Mouse (Mus musculus) heart, embryonic 15.5 days (tissue): Measurements from ENCODE around the gene Zfp654. TPM values are rescaled to one million over a fixed set of nuclear protein-coding genes. Genes with fewer than 3 reads are reported as not detected.
A peak's percentile ranks its signal among the peaks of the same experiment; 100 is the strongest.

Source experiments
- ATAC-seq: fragments of 200-750 bp; cut with Nextera tagmentation; replicated peaks from 2 replicates; pipeline ENCODE4 v1.8.0; 2017; ENCODE audit warnings: low read depth, moderate TSS enrichment; ENCODE audit not compliant: insufficient number of reproducible peaks, insufficient read depth, low FRiP score
- H3K27ac ChIP-seq: fragments of 300-500 bp; sonication (generic); 2 replicates; pipeline ENCODE4 v1.5.1; 2015; ENCODE audit warnings: mild to moderate bottlenecking, inconsistent platforms
- H3K27me3 ChIP-seq: fragments of 300-500 bp; sonication (generic); 2 replicates; pipeline ENCODE4 v1.6.1; 2015; ENCODE audit warnings: inconsistent platforms
- H3K36me3 ChIP-seq: fragments of 300-500 bp; sonication (generic); 2 replicates; pipeline ENCODE4 v1.6.1; 2015; ENCODE audit warnings: mild to moderate bottlenecking, inconsistent platforms
- H3K4me1 ChIP-seq: fragments of 300-500 bp; sonication (generic); replicated peaks from 2 replicates; pipeline ENCODE4 v1.6.1; 2015; ENCODE audit warnings: inconsistent platforms
- H3K4me2 ChIP-seq: fragments of 300-500 bp; sonication (generic); 2 replicates; pipeline ENCODE4 v1.6.1; 2015; ENCODE audit warnings: inconsistent platforms, mild to moderate bottlenecking, moderate library complexity
- H3K4me3 ChIP-seq: fragments of 300-500 bp; sonication (generic); 2 replicates; pipeline ENCODE4 v1.5.1; 2015; ENCODE audit warnings: mild to moderate bottlenecking, inconsistent platforms
- H3K9ac ChIP-seq: fragments of 300-500 bp; sonication (generic); 2 replicates; pipeline ENCODE4 v1.6.1; 2015; ENCODE audit warnings: mild to moderate bottlenecking, inconsistent platforms
- H3K9me3 ChIP-seq: fragments of 300-500 bp; sonication (generic); replicated peaks from 2 replicates; pipeline ENCODE4 v1.6.1; 2016; ENCODE audit warnings: inconsistent platforms
- WGBS: fragments of 180-500 bp; shearing (Covaris S2); methylation state at CpG from one replicate; pipeline ENCODE4 v1.1.7; 2015; ENCODE audit warnings: mixed read lengths; 5-methylcytosine and 5-hydroxymethylcytosine counted together
- polyA plus RNA-seq: library from polyadenylated mRNA; unstranded; fragments of >200 nt; fragmentation: Nextera tagmentation; extraction: Ambion mirVana; gene quantifications from 2 replicates; pipeline ENCODE4 v1.2.1, GENCODE M21; 2015

Zfp654 gene
- 4.4 and 5.2 TPM in 2 replicates for polyA plus RNA-seq

GRCm38 (mm10) chr16:64851563-64852362, at the start of gene Zfp654, which contains the start of gene Cggbp1:
Gene Zfp654, minus strand, starts transcription at chr16:64851652.
Gene Cggbp1, plus strand, starts transcription at chr16:64851996.
- H3K4me3 ChIP-seq = peak within 1 kb of the TSS; percentile 96
- H3K27me3 ChIP-seq = no peaks in the 10 kb centered on the region
- peak within 1 kb of the TSS; percentile 97 for H3K27ac ChIP-seq
- ATAC-seq = peak; percentile 100
- H3K4me2 ChIP-seq = peak within 1 kb of the TSS; percentile 78
- peak within 1 kb of the TSS; percentile 91 for H3K9ac ChIP-seq
- peaks cover 15% of the 10 kb centered on the region for H3K36me3 ChIP-seq
- H3K9me3 ChIP-seq = no peaks in the 10 kb centered on the region
- WGBS = under 1% methylated on average over 61 of the region's 85 CpGs
- peaks cover 19% of the 10 kb centered on the region for H3K4me1 ChIP-seq

- ATAC-seq = no peak
Measured at GRCm38 (mm10) chr16:64899084-64899483, 47.6 kb upstream of the Zfp654 start.

GRCm38 (mm10) chr16:64889496-64889895, 38.0 kb upstream of the Zfp654 start:
- H3K36me3 ChIP-seq = no peaks in the 10 kb centered on the region
- H3K27me3 ChIP-seq = no peaks in the 10 kb centered on the region
- no peak overlapping the region for H3K9ac ChIP-seq
- no peak overlapping the region for H3K4me3 ChIP-seq
- peaks cover 2% of the 10 kb centered on the region for H3K4me1 ChIP-seq
- WGBS = 88% methylated on average over 3 of the region's 3 CpGs
- no peak overlapping the region for H3K27ac ChIP-seq
- 0 out of 2 replicates have a peak, but pooled peaks cover 4% of the 10 kb centered on the region for H3K9me3 ChIP-seq
- H3K4me2 ChIP-seq = no peak overlapping the region
- no peak for ATAC-seq

More at GRCm38 (mm10) chr16:64899084-64899483, 47.6 kb upstream of the Zfp654 start:
- Histone ChIP-seq H3K9me3 (no peaks in the 10 kb centered on the region), H3K4me1 (no peaks in the 10 kb centered on the region), H3K4me3 (no peak overlapping the region), H3K36me3 (no peaks in the 10 kb centered on the region), H3K27me3 (no peaks in the 10 kb centered on the region), H3K9ac (no peak overlapping the region), H3K27ac (no peak overlapping the region), H3K4me2 (no peak overlapping the region)
- WGBS = 63% methylated on average over 2 of the region's 2 CpGs

- no peak overlapping the region for H3K4me3 ChIP-seq
- H3K4me1 ChIP-seq = peaks cover 10% of the 10 kb centered on the region
- no peaks in the 10 kb centered on the region for H3K36me3 ChIP-seq
- H3K9ac ChIP-seq = no peak overlapping the region
- 50% methylated on average over 4 of the region's 4 CpGs for WGBS
- H3K27ac ChIP-seq = no peak overlapping the region
- no peaks in the 10 kb centered on the region for H3K27me3 ChIP-seq
- no peak for ATAC-seq
- H3K9me3 ChIP-seq = 0 out of 2 replicates have a peak, but pooled peaks cover 4% of the 10 kb centered on the region
- no peak overlapping the region for H3K4me2 ChIP-seq
Measured at GRCm38 (mm10) chr16:64885547-64885946, 34.1 kb upstream of the Zfp654 start.

- ATAC-seq = no peak
- WGBS = 36% methylated on average over 3 of the region's 3 CpGs
- Histone ChIP-seq H3K4me1 (peaks cover 10% of the 10 kb centered on the region), H3K4me3 (no peak overlapping the region), H3K36me3 (no peaks in the 10 kb centered on the region), H3K9ac (no peak overlapping the region), H3K4me2 (no peak overlapping the region), H3K27me3 (no peaks in the 10 kb centered on the region), H3K9me3 (0 out of 2 replicates have a peak, but pooled peaks cover 4% of the 10 kb centered on the region), H3K27ac (no peak overlapping the region)
Measured at GRCm38 (mm10) chr16:64885142-64885541, 33.7 kb upstream of the Zfp654 start.

GRCm38 (mm10) chr16:64884420-64884838, 33.0 kb upstream of the Zfp654 start:
- peaks cover 10% of the 10 kb centered on the region for H3K4me1 ChIP-seq
- peak overlapping the region; percentile 18; the same call in 1 of the 2 replicates for H3K4me2 ChIP-seq
- no peaks in the 10 kb centered on the region for H3K36me3 ChIP-seq
- no peak overlapping the region for H3K9ac ChIP-seq
- WGBS = 6% methylated on average over 3 of the region's 3 CpGs
- H3K27me3 ChIP-seq = no peaks in the 10 kb centered on the region
- H3K9me3 ChIP-seq = 0 out of 2 replicates have a peak, but pooled peaks cover 4% of the 10 kb centered on the region
- H3K4me3 ChIP-seq = no peak overlapping the region
- no peak overlapping the region for H3K27ac ChIP-seq
- 0 out of 2 replicates have a peak, but pooled peaks have one; percentile 22 for ATAC-seq

- H3K4me1 ChIP-seq = peaks cover 10% of the 10 kb centered on the region
- no peak overlapping the region for H3K4me3 ChIP-seq
- H3K9ac ChIP-seq = no peak overlapping the region
- no peaks in the 10 kb centered on the region for H3K27me3 ChIP-seq
- H3K27ac ChIP-seq = no peak overlapping the region
- no peaks in the 10 kb centered on the region for H3K36me3 ChIP-seq
- H3K4me2 ChIP-seq = peak overlapping the region; percentile 18; the same call in 1 of the 2 replicates
- 34% methylated on average over 5 of the region's 5 CpGs for WGBS
- 0 out of 2 replicates have a peak, but pooled peaks cover 4% of the 10 kb centered on the region for H3K9me3 ChIP-seq
- ATAC-seq = no peak
Measured at GRCm38 (mm10) chr16:64883896-64884295, 32.4 kb upstream of the Zfp654 start.

GRCm38 (mm10) chr16:64881442-64881841, 30.0 kb upstream of the Zfp654 start:
- no peak overlapping the region for H3K4me3 ChIP-seq

GRCm38 (mm10) chr16:64880986-64881385, 29.5 kb upstream of the Zfp654 start:
- no peak overlapping the region for H3K9ac ChIP-seq
- WGBS = 72% methylated on average over 3 of the region's 3 CpGs
- ATAC-seq = no peak

More at GRCm38 (mm10) chr16:64881442-64881841, 30.0 kb upstream of the Zfp654 start:
- Histone ChIP-seq H3K36me3 (no peaks in the 10 kb centered on the region), H3K9me3 (no peaks in the 10 kb centered on the region), H3K27ac (no peak overlapping the region), H3K4me2 (no peak overlapping the region), H3K27me3 (no peaks in the 10 kb centered on the region), H3K4me1 (peaks cover 10% of the 10 kb centered on the region), H3K9ac (no peak overlapping the region)
- WGBS = 75% methylated on average over 2 of the region's 2 CpGs
- ATAC-seq = no peak

GRCm38 (mm10) chr16:64879735-64880134, 28.3 kb upstream of the Zfp654 start:
- H3K4me1 ChIP-seq = peaks cover 10% of the 10 kb centered on the region
- no peaks in the 10 kb centered on the region for H3K27me3 ChIP-seq
- 48% methylated on average over 5 of the region's 5 CpGs for WGBS
- H3K9me3 ChIP-seq = no peaks in the 10 kb centered on the region
- H3K4me3 ChIP-seq = no peak overlapping the region
- H3K36me3 ChIP-seq = no peaks in the 10 kb centered on the region
- no peak overlapping the region for H3K9ac ChIP-seq
- no peak overlapping the region for H3K27ac ChIP-seq
- H3K4me2 ChIP-seq = no peak overlapping the region
- no peak for ATAC-seq

More at GRCm38 (mm10) chr16:64880986-64881385, 29.5 kb upstream of the Zfp654 start:
- Histone ChIP-seq H3K4me2 (no peak overlapping the region), H3K27me3 (no peaks in the 10 kb centered on the region), H3K9me3 (no peaks in the 10 kb centered on the region), H3K4me3 (no peak overlapping the region), H3K4me1 (peaks cover 10% of the 10 kb centered on the region), H3K27ac (no peak overlapping the region), H3K36me3 (no peaks in the 10 kb centered on the region)

GRCm38 (mm10) chr16:64878611-64879132, 27.2 kb upstream of the Zfp654 start:
- Histone ChIP-seq H3K9me3 (no peaks in the 10 kb centered on the region), H3K36me3 (no peaks in the 10 kb centered on the region), H3K4me3 (no peak overlapping the region), H3K9ac (no peak overlapping the region), H3K27ac (no peak overlapping the region), H3K4me2 (no peak overlapping the region), H3K27me3 (no peaks in the 10 kb centered on the region), H3K4me1 (no peaks in the 10 kb centered on the region)
- ATAC-seq = no peak
- 86% methylated on average over 3 of the region's 3 CpGs for WGBS
